Mouse (Mus musculus): ENCODE data around the gene Treml2.

Treml2 gene

GRCm38 (mm10) chr17:48299203-48299602 is at the start of gene Treml2:
Treml2 (plus strand) TSS chr17:48299498.
- DNase-seq (ENCODE audit: low spot score) = no peak

- DNase-seq (ENCODE audit: low spot score) = no peak
These were observed 49.8 kb upstream of the Treml2 start for GRCm38 (mm10) chr17:48249501-48249900.

- no peak for DNase-seq (ENCODE audit: low spot score)
These were observed 48.7 kb upstream of the Treml2 start for GRCm38 (mm10) chr17:48250631-48251030.

GRCm38 (mm10) chr17:48256575-48256974 is 42.7 kb upstream of the Treml2 start:
- no peak for DNase-seq (ENCODE audit: low spot score)

- DNase-seq (ENCODE audit: low spot score) = no peak
These were observed 37.4 kb upstream of the Treml2 start for GRCm38 (mm10) chr17:48261868-48262267.

GRCm38 (mm10) chr17:48263741-48264362 is 35.4 kb upstream of the Treml2 start, which contains the start of gene Treml4:
Treml4 (plus strand) TSS chr17:48264295.
- no peak for DNase-seq (ENCODE audit: low spot score)

- DNase-seq (ENCODE audit: low spot score) = no peak
These were observed 34.6 kb upstream of the Treml2 start for GRCm38 (mm10) chr17:48264662-48265061.

- DNase-seq (ENCODE audit: low spot score) = no peak
These were observed 33.2 kb upstream of the Treml2 start for GRCm38 (mm10) chr17:48266138-48266537.

GRCm38 (mm10) chr17:48266610-48267304 is 32.5 kb upstream of the Treml2 start:
- DNase-seq (ENCODE audit: low spot score) = no peak

GRCm38 (mm10) chr17:48267591-48267990 is 31.7 kb upstream of the Treml2 start:
- no peak for DNase-seq (ENCODE audit: low spot score)

GRCm38 (mm10) chr17:48268276-48268675 is 31.0 kb upstream of the Treml2 start:
- DNase-seq (ENCODE audit: low spot score) = no peak

- DNase-seq (ENCODE audit: low spot score) = no peak
These were observed 29.5 kb upstream of the Treml2 start for GRCm38 (mm10) chr17:48269833-48270232.

GRCm38 (mm10) chr17:48272158-48272557 is 27.1 kb upstream of the Treml2 start:
- DNase-seq (ENCODE audit: low spot score) = no peak

- DNase-seq (ENCODE audit: low spot score) = no peak
These were observed 26.7 kb upstream of the Treml2 start for GRCm38 (mm10) chr17:48272598-48272997.

GRCm38 (mm10) chr17:48274098-48274497 is 25.2 kb upstream of the Treml2 start:
- DNase-seq (ENCODE audit: low spot score) = no peak

GRCm38 (mm10) chr17:48274885-48275284 is 24.4 kb upstream of the Treml2 start:
- peak; percentile 85 for DNase-seq (ENCODE audit: low spot score)

- DNase-seq (ENCODE audit: low spot score) = no peak
These were observed 23.6 kb upstream of the Treml2 start for GRCm38 (mm10) chr17:48275736-48276135.

- DNase-seq (ENCODE audit: low spot score) = no peak
These were observed 20.9 kb upstream of the Treml2 start for GRCm38 (mm10) chr17:48278381-48278780.

GRCm38 (mm10) chr17:48279002-48279401 is 20.3 kb upstream of the Treml2 start:
- no peak for DNase-seq (ENCODE audit: low spot score)

- no peak for DNase-seq (ENCODE audit: low spot score)
These were observed 18.2 kb upstream of the Treml2 start for GRCm38 (mm10) chr17:48280943-48281738.

- no peak for DNase-seq (ENCODE audit: low spot score)
These were observed 17.6 kb upstream of the Treml2 start for GRCm38 (mm10) chr17:48281739-48282085.

GRCm38 (mm10) chr17:48286765-48287164 is 12.5 kb upstream of the Treml2 start:
- no peak for DNase-seq (ENCODE audit: low spot score)

- no peak for DNase-seq (ENCODE audit: low spot score)
These were observed 12.0 kb upstream of the Treml2 start for GRCm38 (mm10) chr17:48287276-48287675.
